Mouse (Mus musculus) olfactory bulb, adult 2 months (tissue): ENCODE data around the gene Lef1.

Source experiments
- CTCF ChIP-seq: fragments of 200-500 bp; IDR thresholded peaks from 2 replicates; pipeline ENCODE4 v1.5.1; 2012; ENCODE audit warnings: low read depth, mild to moderate bottlenecking, low read length, moderate library complexity; ENCODE audit not compliant: insufficient read depth
- POLR2A ChIP-seq: fragments of 200-500 bp; IDR thresholded peaks from 2 replicates; pipeline ENCODE4 v1.6.1; 2012; ENCODE audit warnings: mild to moderate bottlenecking, low read depth, low read length, moderate library complexity; ENCODE audit not compliant: insufficient read depth

DNA sequence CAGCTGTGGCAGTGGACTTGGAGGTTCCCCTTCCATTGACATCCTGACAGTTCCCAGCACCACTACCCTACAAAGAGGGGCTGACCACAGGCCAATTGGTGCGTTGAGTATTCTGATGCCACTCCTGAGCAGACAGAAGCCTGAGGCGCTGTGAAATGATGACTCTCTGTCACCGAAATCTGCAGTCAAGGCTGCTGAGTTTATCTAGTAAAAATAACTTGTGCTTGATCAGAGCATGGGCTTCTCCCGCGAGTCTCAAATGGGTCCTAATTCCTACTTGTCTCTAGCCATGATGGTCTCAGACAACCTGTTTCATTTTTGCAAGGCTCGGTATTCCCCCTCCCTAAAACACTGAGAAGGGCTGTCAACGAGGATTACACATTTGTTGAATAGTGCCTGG lies 44.8 kb downstream of the Lef1 start:
- TF ChIP-seq POLR2A, result no peak
- no peak for TF ChIP-seq CTCF
